Mouse (Mus musculus) retina, postnatal 7 days (tissue): ENCODE measurements around the gene Kif12.

ENCODE experiments used
- DNase-seq: peaks from one replicate; pipeline ENCODE4 v3.0.0-alpha.2; 2012; ENCODE audit warnings: low read depth, low spot score

Kif12 gene

GRCm38 (mm10) chr4:63158961-63159592 lies 12.9 kb downstream of the Kif12 start:
- peak; percentile 75 for DNase-seq

GRCm38 (mm10) chr4:63158192-63158591 lies 13.7 kb downstream of the Kif12 start:
- no peak for DNase-seq

- no peak for DNase-seq
Measured at GRCm38 (mm10) chr4:63156726-63157634, 15.0 kb downstream of the Kif12 start.

GRCm38 (mm10) chr4:63155596-63155995 lies 16.3 kb downstream of the Kif12 start:
- DNase-seq, result no peak

GRCm38 (mm10) chr4:63154699-63155098 lies 17.2 kb downstream of the Kif12 start, which contains the start of gene Ambp:
Gene Ambp, minus strand, starts transcription at chr4:63154799.
- DNase-seq, result no peak

- DNase-seq, result no peak
Measured at GRCm38 (mm10) chr4:63154028-63154427, 17.9 kb downstream of the Kif12 start.

- no peak for DNase-seq
Measured at GRCm38 (mm10) chr4:63151127-63151526, 20.8 kb downstream of the Kif12 start.

- DNase-seq, result no peak
Measured at GRCm38 (mm10) chr4:63147268-63147667, 24.7 kb downstream of the Kif12 start.

GRCm38 (mm10) chr4:63129891-63130624 lies 41.9 kb downstream of the Kif12 start:
- DNase-seq, result no peak

GRCm38 (mm10) chr4:63124861-63125466 lies 47.0 kb downstream of the Kif12 start:
- DNase-seq, result peak; percentile 79

GRCm38 (mm10) chr4:63118639-63119437 lies 53.1 kb downstream of the Kif12 start:
- peak; percentile 78 for DNase-seq
